Mouse (Mus musculus): ENCODE measurements around the gene Ift57.

Gene Ift57

GRCm38 (mm10) chr16:49790575-49791465 is 91.8 kb downstream of the Ift57 start:
- Histone ChIP-seq H3K36me3 (ENCODE audit: insufficient read depth, low read length) (no peaks in the 10 kb centered on the region), H3K9me3 (ENCODE audit: low read length) (no peaks in the 10 kb centered on the region), H3K4me1 (replicated peaks; ENCODE audit: low read depth, low read length) (peaks cover 27% of the 10 kb centered on the region), H3K27me3 (ENCODE audit: insufficient read depth, low read length) (no peaks in the 10 kb centered on the region), H3K4me3 (replicated peaks; ENCODE audit: low read length) (no peak overlapping the region)
- TF ChIP-seq POU5F1 (IDR thresholded peaks at IDR 0.05; ENCODE audit: borderline replicate concordance, low read length) (no peak), NANOG (IDR thresholded peaks at IDR 0.05; ENCODE audit: borderline replicate concordance, low read length) (no peak), CTCF (conservative IDR thresholded peaks at IDR 0.05; ENCODE audit: low read length) (no peak)

GRCm38 (mm10) chr16:49792446-49792878 is 93.4 kb downstream of the Ift57 start:
- peaks cover 4% of the 10 kb centered on the region; the same call in 1 of the 2 replicates for H3K27me3 ChIP-seq (ENCODE audit: insufficient read depth, low read length)
- TF ChIP-seq POU5F1 (IDR thresholded peaks at IDR 0.05; ENCODE audit: borderline replicate concordance, low read length) = no peak
- no peak for TF ChIP-seq CTCF (conservative IDR thresholded peaks at IDR 0.05; ENCODE audit: low read length)
- TF ChIP-seq NANOG (IDR thresholded peaks at IDR 0.05; ENCODE audit: borderline replicate concordance, low read length) = no peak
- H3K36me3 ChIP-seq (ENCODE audit: insufficient read depth, low read length) = no peaks in the 10 kb centered on the region
- no peaks in the 10 kb centered on the region for H3K9me3 ChIP-seq (ENCODE audit: low read length)
- H3K4me1 ChIP-seq (replicated peaks; ENCODE audit: low read depth, low read length) = peaks cover 38% of the 10 kb centered on the region
- no peak overlapping the region for H3K4me3 ChIP-seq (replicated peaks; ENCODE audit: low read length)

GRCm38 (mm10) chr16:49793596-49793995 is 94.6 kb downstream of the Ift57 start:
- Histone ChIP-seq H3K4me1 (replicated peaks; ENCODE audit: low read depth, low read length) (peaks cover 38% of the 10 kb centered on the region), H3K9me3 (ENCODE audit: low read length) (no peaks in the 10 kb centered on the region), H3K27me3 (ENCODE audit: insufficient read depth, low read length) (peaks cover 10% of the 10 kb centered on the region; the same call in 1 of the 2 replicates), H3K36me3 (ENCODE audit: insufficient read depth, low read length) (no peaks in the 10 kb centered on the region), H3K4me3 (replicated peaks; ENCODE audit: low read length) (no peak overlapping the region)
- TF ChIP-seq POU5F1 (IDR thresholded peaks at IDR 0.05; ENCODE audit: borderline replicate concordance, low read length) (no peak), NANOG (IDR thresholded peaks at IDR 0.05; ENCODE audit: borderline replicate concordance, low read length) (no peak), CTCF (conservative IDR thresholded peaks at IDR 0.05; ENCODE audit: low read length) (no peak)

GRCm38 (mm10) chr16:49796271-49796670 is 97.2 kb downstream of the Ift57 start:
- TF ChIP-seq POU5F1 (IDR thresholded peaks at IDR 0.05; ENCODE audit: borderline replicate concordance, low read length) (no peak), CTCF (conservative IDR thresholded peaks at IDR 0.05; ENCODE audit: low read length) (no peak), NANOG (IDR thresholded peaks at IDR 0.05; ENCODE audit: borderline replicate concordance, low read length) (no peak)
- Histone ChIP-seq H3K4me3 (replicated peaks; ENCODE audit: low read length) (no peak overlapping the region), H3K9me3 (ENCODE audit: low read length) (no peaks in the 10 kb centered on the region), H3K36me3 (ENCODE audit: insufficient read depth, low read length) (no peaks in the 10 kb centered on the region), H3K27me3 (ENCODE audit: insufficient read depth, low read length) (peaks cover 25% of the 10 kb centered on the region), H3K4me1 (replicated peaks; ENCODE audit: low read depth, low read length) (peaks cover 34% of the 10 kb centered on the region)

- Histone ChIP-seq H3K27me3 (ENCODE audit: insufficient read depth, low read length) (peaks cover 25% of the 10 kb centered on the region), H3K4me1 (replicated peaks; ENCODE audit: low read depth, low read length) (peaks cover 39% of the 10 kb centered on the region), H3K9me3 (ENCODE audit: low read length) (no peaks in the 10 kb centered on the region), H3K36me3 (ENCODE audit: insufficient read depth, low read length) (no peaks in the 10 kb centered on the region), H3K4me3 (replicated peaks; ENCODE audit: low read length) (no peak overlapping the region)
- TF ChIP-seq NANOG (IDR thresholded peaks at IDR 0.05; ENCODE audit: borderline replicate concordance, low read length) (no peak), CTCF (conservative IDR thresholded peaks at IDR 0.05; ENCODE audit: low read length) (no peak), POU5F1 (IDR thresholded peaks at IDR 0.05; ENCODE audit: borderline replicate concordance, low read length) (no peak)
Observed at GRCm38 (mm10) chr16:49796954-49797353, 97.9 kb downstream of the Ift57 start.

- TF ChIP-seq CTCF (conservative IDR thresholded peaks at IDR 0.05; ENCODE audit: low read length) = no peak
- TF ChIP-seq NANOG (IDR thresholded peaks at IDR 0.05; ENCODE audit: borderline replicate concordance, low read length) = no peak
- TF ChIP-seq POU5F1 (IDR thresholded peaks at IDR 0.05; ENCODE audit: borderline replicate concordance, low read length) = no peak
- Histone ChIP-seq H3K4me3 (replicated peaks; ENCODE audit: low read length) (no peak overlapping the region), H3K27me3 (ENCODE audit: insufficient read depth, low read length) (peaks cover 25% of the 10 kb centered on the region), H3K36me3 (ENCODE audit: insufficient read depth, low read length) (no peaks in the 10 kb centered on the region), H3K4me1 (replicated peaks; ENCODE audit: low read depth, low read length) (peaks cover 40% of the 10 kb centered on the region), H3K9me3 (ENCODE audit: low read length) (no peaks in the 10 kb centered on the region)
Observed at GRCm38 (mm10) chr16:49798790-49799189, 99.8 kb downstream of the Ift57 start.

GRCm38 (mm10) chr16:49799597-49800561 is 100.8 kb downstream of the Ift57 start, which contains the start of gene Cd47:
TSS of gene Cd47 (plus strand) at chr16:49800533.
- Histone ChIP-seq H3K4me1 (replicated peaks; ENCODE audit: low read depth, low read length) (peaks cover 43% of the 10 kb centered on the region), H3K27me3 (ENCODE audit: insufficient read depth, low read length) (peaks cover 25% of the 10 kb centered on the region), H3K9me3 (ENCODE audit: low read length) (no peaks in the 10 kb centered on the region), H3K36me3 (ENCODE audit: insufficient read depth, low read length) (no peaks in the 10 kb centered on the region), H3K4me3 (replicated peaks; ENCODE audit: low read length) (no peak within 1 kb of the TSS)
- TF ChIP-seq POU5F1 (IDR thresholded peaks at IDR 0.05; ENCODE audit: borderline replicate concordance, low read length) (no peak), CTCF (conservative IDR thresholded peaks at IDR 0.05; ENCODE audit: low read length) (no peak), NANOG (IDR thresholded peaks at IDR 0.05; ENCODE audit: borderline replicate concordance, low read length) (no peak)

GRCm38 (mm10) chr16:49800996-49801395 is 102.0 kb downstream of the Ift57 start:
- Histone ChIP-seq H3K27me3 (ENCODE audit: insufficient read depth, low read length) (peaks cover 28% of the 10 kb centered on the region), H3K4me1 (replicated peaks; ENCODE audit: low read depth, low read length) (peaks cover 54% of the 10 kb centered on the region), H3K9me3 (ENCODE audit: low read length) (no peaks in the 10 kb centered on the region), H3K36me3 (ENCODE audit: insufficient read depth, low read length) (no peaks in the 10 kb centered on the region), H3K4me3 (replicated peaks; ENCODE audit: low read length) (no peak overlapping the region)
- no peak for TF ChIP-seq CTCF (conservative IDR thresholded peaks at IDR 0.05; ENCODE audit: low read length)
- TF ChIP-seq NANOG (IDR thresholded peaks at IDR 0.05; ENCODE audit: borderline replicate concordance, low read length) = no peak
- TF ChIP-seq POU5F1 (IDR thresholded peaks at IDR 0.05; ENCODE audit: borderline replicate concordance, low read length) = no peak

Measured in E14TG2a.4 (cell line).